Mouse (Mus musculus) E14TG2a.4 (cell line): ENCODE data around the gene Tst.

Experiments used
- CTCF ChIP-seq: conservative IDR thresholded peaks from 2 replicates; pipeline ENCODE4 v1.5.1; 2014; ENCODE audit warnings: low read length
- POU5F1 ChIP-seq: IDR thresholded peaks from 2 replicates; pipeline ENCODE4 v1.6.1; 2014; ENCODE audit warnings: low read length, borderline replicate concordance

- TF ChIP-seq CTCF = no peak
- TF ChIP-seq POU5F1 = no peak
These were observed 2.4 kb downstream of the Tst start for GRCm38 (mm10) chr15:78403301-78403741.
